Mouse (Mus musculus): ENCODE measurements around the gene Zc3hc1. TPM values are rescaled to one million over a fixed set of nuclear protein-coding genes. Genes with fewer than 3 reads are reported as not detected.

Gene Zc3hc1
- total and polyA plus RNA-seq, 2 experiments from 2014 or later = 43.2 to 61.9 TPM

- H3K27ac ChIP-seq (ENCODE audit: low read depth, low read length) = no peak overlapping the region
- no peaks in the 10 kb centered on the region for H3K36me3 ChIP-seq (ENCODE audit: insufficient read depth, low read length)
- WGBS = 87% methylated on average over 4 of the region's 4 CpGs
- ATAC-seq (ENCODE audit: low FRiP score) (no peak), DNase-seq (ENCODE audit: low spot score) (no peak)
- no peaks in the 10 kb centered on the region for H3K9me3 ChIP-seq (ENCODE audit: low read length)
- H3K27me3 ChIP-seq (ENCODE audit: insufficient read depth, low read length) = no peaks in the 10 kb centered on the region
- H3K9ac ChIP-seq (replicated peaks; ENCODE audit: low read length, poor library complexity, severe bottlenecking) = no peak overlapping the region
- no peak for TF ChIP-seq CTCF (IDR thresholded peaks at IDR 0.05)
- no peak overlapping the region for H3K4me3 ChIP-seq (ENCODE audit: low read depth, low read length)
- H3K4me1 ChIP-seq (ENCODE audit: insufficient read depth, low read length) = no peaks in the 10 kb centered on the region
- no peak overlapping the region for H3K4me2 ChIP-seq (ENCODE audit: low read depth, low read length, poor library complexity, severe bottlenecking)
Measured at GRCm38 (mm10) chr6:30340231-30340873, 50.5 kb downstream of the Zc3hc1 start.

DNA sequence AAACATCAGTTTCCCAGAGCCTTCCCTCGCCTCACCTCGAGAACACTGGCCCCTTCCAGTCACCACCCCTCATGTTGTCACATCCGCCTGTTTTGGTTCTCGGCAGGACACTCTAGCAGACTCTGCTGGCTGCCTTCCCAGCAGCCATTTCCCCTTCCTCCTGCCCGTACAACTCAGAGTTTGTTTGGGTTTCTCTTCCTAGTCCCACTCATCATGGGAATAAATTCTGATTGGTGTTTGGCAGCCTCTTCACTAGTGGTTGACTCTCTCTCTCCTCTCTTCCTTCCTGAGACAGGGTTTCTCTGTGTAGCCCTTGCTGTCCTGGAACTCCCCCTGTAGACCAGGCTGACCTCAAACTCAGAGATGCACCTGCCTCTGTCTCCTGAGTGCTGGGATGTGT, 53.9 kb downstream of the Zc3hc1 start:
- no peak overlapping the region for H3K4me3 ChIP-seq (ENCODE audit: low read depth, low read length)
- no peaks in the 10 kb centered on the region for H3K36me3 ChIP-seq (ENCODE audit: insufficient read depth, low read length)
- TF ChIP-seq CTCF (IDR thresholded peaks at IDR 0.05) = no peak
- no peak overlapping the region for H3K4me2 ChIP-seq (ENCODE audit: low read depth, low read length, poor library complexity, severe bottlenecking)
- no peaks in the 10 kb centered on the region for H3K27me3 ChIP-seq (ENCODE audit: insufficient read depth, low read length)
- 38% methylated on average over 5 of the region's 5 CpGs for whole genome bisulfite sequencing
- no peaks in the 10 kb centered on the region for H3K4me1 ChIP-seq (ENCODE audit: insufficient read depth, low read length)
- no peak overlapping the region for H3K27ac ChIP-seq (ENCODE audit: low read depth, low read length)
- ATAC-seq (ENCODE audit: low FRiP score) (no peak), DNase-seq (ENCODE audit: low spot score) (peak; percentile 34)
- no peaks in the 10 kb centered on the region for H3K9me3 ChIP-seq (ENCODE audit: low read length)
- H3K9ac ChIP-seq (replicated peaks; ENCODE audit: low read length, poor library complexity, severe bottlenecking) = no peak overlapping the region

DNA sequence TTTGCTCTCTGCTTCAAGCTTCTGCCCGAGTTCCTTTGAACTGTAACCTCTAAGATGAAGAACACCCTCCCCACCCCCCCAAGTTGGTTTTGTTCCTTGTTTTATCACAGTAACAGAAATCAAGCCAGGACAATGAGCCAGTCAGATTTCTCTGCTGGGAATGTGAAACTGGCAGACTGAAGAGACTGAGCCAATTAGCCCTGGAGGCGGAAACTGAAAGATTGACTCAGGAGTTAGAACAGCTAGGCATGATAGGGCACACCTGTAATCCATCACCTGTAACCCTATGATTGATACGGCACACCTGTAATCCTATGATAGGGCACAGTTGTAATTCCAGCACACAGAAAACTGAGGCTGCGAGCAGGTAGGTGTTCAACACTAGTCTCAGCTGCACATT, 58.6 kb downstream of the Zc3hc1 start:
- no peak overlapping the region for H3K4me2 ChIP-seq (ENCODE audit: low read depth, low read length, poor library complexity, severe bottlenecking)
- no peaks in the 10 kb centered on the region for H3K4me1 ChIP-seq (ENCODE audit: insufficient read depth, low read length)
- WGBS = 77% methylated on average over 4 of the region's 4 CpGs
- TF ChIP-seq CTCF (IDR thresholded peaks at IDR 0.05) = no peak
- no peaks in the 10 kb centered on the region for H3K27me3 ChIP-seq (ENCODE audit: insufficient read depth, low read length)
- ATAC-seq (ENCODE audit: low FRiP score) (no peak), DNase-seq (ENCODE audit: low spot score) (no peak)
- no peaks in the 10 kb centered on the region for H3K9me3 ChIP-seq (ENCODE audit: low read length)
- no peak overlapping the region for H3K9ac ChIP-seq (replicated peaks; ENCODE audit: low read length, poor library complexity, severe bottlenecking)
- no peak overlapping the region for H3K4me3 ChIP-seq (ENCODE audit: low read depth, low read length)
- no peak overlapping the region for H3K27ac ChIP-seq (ENCODE audit: low read depth, low read length)
- H3K36me3 ChIP-seq (ENCODE audit: insufficient read depth, low read length) = no peaks in the 10 kb centered on the region

- 83% methylated on average over 5 of the region's 5 CpGs for WGBS
Measured at GRCm38 (mm10) chr6:30330706-30331105, 60.1 kb downstream of the Zc3hc1 start.

DNA sequence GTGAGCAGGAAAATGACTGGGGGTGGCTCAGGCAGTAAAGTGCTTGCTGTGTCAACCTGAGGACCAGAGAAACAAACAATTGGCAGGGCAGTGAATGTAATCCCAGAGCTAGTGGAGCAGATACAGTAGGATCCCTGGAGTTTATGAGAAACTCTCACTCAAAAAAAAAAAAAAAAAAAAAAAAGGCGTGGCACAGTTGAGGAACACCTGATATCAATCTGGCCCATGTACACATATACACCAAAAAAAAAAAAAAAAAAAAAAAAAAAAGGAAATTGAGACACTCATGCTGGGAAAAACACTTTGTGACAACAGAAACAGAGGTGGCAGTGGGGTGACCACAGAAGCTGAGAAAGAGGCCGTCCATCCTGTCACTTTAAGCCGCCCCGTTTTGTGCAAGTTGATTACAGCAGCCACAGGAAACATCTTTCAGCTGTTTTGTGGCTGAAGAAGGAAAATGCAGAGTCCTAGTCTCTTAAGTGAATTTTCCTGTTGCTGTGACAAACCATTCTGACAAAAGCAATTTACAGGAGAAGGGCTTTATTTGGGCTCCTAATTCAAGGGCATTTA, 64.8 kb downstream of the Zc3hc1 start:
- no peaks in the 10 kb centered on the region for H3K4me1 ChIP-seq (ENCODE audit: insufficient read depth, low read length)
- DNase-seq (ENCODE audit: low spot score) = no peak
- no peaks in the 10 kb centered on the region for H3K27me3 ChIP-seq (ENCODE audit: insufficient read depth, low read length)
- H3K4me3 ChIP-seq (ENCODE audit: low read depth, low read length) = no peak overlapping the region
- no peak overlapping the region for H3K9ac ChIP-seq (replicated peaks; ENCODE audit: low read length, poor library complexity, severe bottlenecking)
- H3K27ac ChIP-seq (ENCODE audit: low read depth, low read length) = no peak overlapping the region
- WGBS = 69% methylated on average over 4 of the region's 4 CpGs
- no peaks in the 10 kb centered on the region for H3K36me3 ChIP-seq (ENCODE audit: insufficient read depth, low read length)
- TF ChIP-seq CTCF (IDR thresholded peaks at IDR 0.05) = no peak
- no peaks in the 10 kb centered on the region for H3K9me3 ChIP-seq (ENCODE audit: low read length)
- H3K4me2 ChIP-seq (ENCODE audit: low read depth, low read length, poor library complexity, severe bottlenecking) = no peak overlapping the region
- ATAC-seq (ENCODE audit: low FRiP score) = no peak

More at GRCm38 (mm10) chr6:30330706-30331105, 60.1 kb downstream of the Zc3hc1 start:
- ATAC-seq (ENCODE audit: low FRiP score) (no peak), DNase-seq (ENCODE audit: low spot score) (no peak)
- H3K27ac ChIP-seq (ENCODE audit: low read depth, low read length) = no peak overlapping the region
- H3K9me3 ChIP-seq (ENCODE audit: low read length) = no peaks in the 10 kb centered on the region
- no peaks in the 10 kb centered on the region for H3K36me3 ChIP-seq (ENCODE audit: insufficient read depth, low read length)
- TF ChIP-seq CTCF (IDR thresholded peaks at IDR 0.05) = no peak
- no peak overlapping the region for H3K4me2 ChIP-seq (ENCODE audit: low read depth, low read length, poor library complexity, severe bottlenecking)
- no peak overlapping the region for H3K9ac ChIP-seq (replicated peaks; ENCODE audit: low read length, poor library complexity, severe bottlenecking)
- H3K4me3 ChIP-seq (ENCODE audit: low read depth, low read length) = no peak overlapping the region
- H3K27me3 ChIP-seq (ENCODE audit: insufficient read depth, low read length) = no peaks in the 10 kb centered on the region
- no peaks in the 10 kb centered on the region for H3K4me1 ChIP-seq (ENCODE audit: insufficient read depth, low read length)

GRCm38 (mm10) chr6:30321002-30321401, 69.8 kb downstream of the Zc3hc1 start:
- Histone ChIP-seq H3K4me2 (ENCODE audit: low read depth, low read length, poor library complexity, severe bottlenecking) (no peak overlapping the region), H3K27me3 (ENCODE audit: insufficient read depth, low read length) (no peaks in the 10 kb centered on the region), H3K4me3 (ENCODE audit: low read depth, low read length) (no peak overlapping the region), H3K9me3 (ENCODE audit: low read length) (no peaks in the 10 kb centered on the region), H3K27ac (ENCODE audit: low read depth, low read length) (no peak overlapping the region), H3K9ac (replicated peaks; ENCODE audit: low read length, poor library complexity, severe bottlenecking) (no peak overlapping the region), H3K36me3 (ENCODE audit: insufficient read depth, low read length) (no peaks in the 10 kb centered on the region), H3K4me1 (ENCODE audit: insufficient read depth, low read length) (no peaks in the 10 kb centered on the region)
- ATAC-seq (ENCODE audit: low FRiP score) = no peak
- TF ChIP-seq CTCF (IDR thresholded peaks at IDR 0.05) = no peak
- WGBS = 73% methylated on average over 4 of the region's 4 CpGs
- no peak for DNase-seq (ENCODE audit: low spot score)

Data from midbrain, postnatal 0 days (tissue).